Mouse (Mus musculus): ENCODE results near the gene 4833439L19Rik. TPM values are rescaled to one million over a fixed set of nuclear protein-coding genes. Genes with fewer than 3 reads are reported as not detected.
A peak's percentile ranks its signal among the peaks of the same experiment; 100 is the strongest.

The 4833439L19Rik gene
- polyA plus RNA-seq, 1 experiment from 2014 or later: 158 TPM

GRCm38 (mm10) chr13:54520221-54520620, 45.0 kb downstream of the 4833439L19Rik start:
- Histone ChIP-seq H3K4me3 (ENCODE audit: low read length) (no peak overlapping the region), H3K4me2 (replicated peaks; ENCODE audit: low read depth, low read length) (no peak overlapping the region), H3K27ac (ENCODE audit: low read depth, low read length) (no peak overlapping the region), H3K4me1 (ENCODE audit: control insufficient read depth, insufficient read depth, low read length) (no peaks in the 10 kb centered on the region), H3K27me3 (ENCODE audit: control insufficient read depth, insufficient read depth, low read length) (no peaks in the 10 kb centered on the region), H3K36me3 (ENCODE audit: control insufficient read depth, insufficient read depth, low read length) (peaks cover 14% of the 10 kb centered on the region), H3K9ac (ENCODE audit: low read depth, low read length) (no peak overlapping the region), H3K9me3 (ENCODE audit: control insufficient read depth, low read length) (0 out of 2 replicates have a peak, but pooled peaks cover 4% of the 10 kb centered on the region)
- 92% methylated on average over 4 of the region's 4 CpGs for WGBS
- ATAC-seq (ENCODE audit: low FRiP score, low TSS enrichment): no peak

- ATAC-seq (ENCODE audit: low FRiP score, low TSS enrichment): no peak
- no peaks in the 10 kb centered on the region for H3K9me3 ChIP-seq (ENCODE audit: control insufficient read depth, low read length)
- no peak overlapping the region for H3K27ac ChIP-seq (ENCODE audit: low read depth, low read length)
- H3K4me3 ChIP-seq (ENCODE audit: low read length): no peak overlapping the region
- no peak overlapping the region for H3K9ac ChIP-seq (ENCODE audit: low read depth, low read length)
- no peaks in the 10 kb centered on the region for H3K36me3 ChIP-seq (ENCODE audit: control insufficient read depth, insufficient read depth, low read length)
- H3K27me3 ChIP-seq (ENCODE audit: control insufficient read depth, insufficient read depth, low read length): no peaks in the 10 kb centered on the region
- 95% methylated on average over 1 of the region's 1 CpGs for WGBS
- H3K4me2 ChIP-seq (replicated peaks; ENCODE audit: low read depth, low read length): no peak overlapping the region
- H3K4me1 ChIP-seq (ENCODE audit: control insufficient read depth, insufficient read depth, low read length): peaks cover 5% of the 10 kb centered on the region; the same call in 1 of the 2 replicates
Observed at GRCm38 (mm10) chr13:54505920-54506319, 59.3 kb downstream of the 4833439L19Rik start.

- H3K4me3 ChIP-seq (ENCODE audit: low read length): peak overlapping the region; percentile 73
- no peaks in the 10 kb centered on the region for H3K36me3 ChIP-seq (ENCODE audit: control insufficient read depth, insufficient read depth, low read length)
- no peaks in the 10 kb centered on the region for H3K27me3 ChIP-seq (ENCODE audit: control insufficient read depth, insufficient read depth, low read length)
- H3K4me2 ChIP-seq (replicated peaks; ENCODE audit: low read depth, low read length): peak overlapping the region; percentile 66
- no peak for ATAC-seq (ENCODE audit: low FRiP score, low TSS enrichment)
- peak overlapping the region; percentile 83 for H3K9ac ChIP-seq (ENCODE audit: low read depth, low read length)
- no peaks in the 10 kb centered on the region for H3K9me3 ChIP-seq (ENCODE audit: control insufficient read depth, low read length)
- peaks cover 5% of the 10 kb centered on the region; the same call in 1 of the 2 replicates for H3K4me1 ChIP-seq (ENCODE audit: control insufficient read depth, insufficient read depth, low read length)
- no peak overlapping the region for H3K27ac ChIP-seq (ENCODE audit: low read depth, low read length)
- 33% methylated on average over 7 of the region's 7 CpGs for WGBS
Observed at GRCm38 (mm10) chr13:54504611-54505260, 60.5 kb downstream of the 4833439L19Rik start.

GRCm38 (mm10) chr13:54503604-54504521, 61.4 kb downstream of the 4833439L19Rik start, which contains the start of gene Simc1:
Gene Simc1 (plus strand): TSS chr13:54503779.
- peak; percentile 90 for ATAC-seq (ENCODE audit: low FRiP score, low TSS enrichment)
- Histone ChIP-seq H3K27me3 (ENCODE audit: control insufficient read depth, insufficient read depth, low read length) (no peaks in the 10 kb centered on the region), H3K4me1 (ENCODE audit: control insufficient read depth, insufficient read depth, low read length) (peaks cover 5% of the 10 kb centered on the region; the same call in 1 of the 2 replicates), H3K4me2 (replicated peaks; ENCODE audit: low read depth, low read length) (peak within 1 kb of the TSS; percentile 66), H3K27ac (ENCODE audit: low read depth, low read length) (peak within 1 kb of the TSS; percentile 68), H3K36me3 (ENCODE audit: control insufficient read depth, insufficient read depth, low read length) (no peaks in the 10 kb centered on the region), H3K9me3 (ENCODE audit: control insufficient read depth, low read length) (no peaks in the 10 kb centered on the region), H3K9ac (ENCODE audit: low read depth, low read length) (peak within 1 kb of the TSS; percentile 83), H3K4me3 (ENCODE audit: low read length) (peak within 1 kb of the TSS; percentile 73)
- WGBS: under 1% methylated on average over 105 of the region's 105 CpGs

GRCm38 (mm10) chr13:54503278-54503603, 62.0 kb downstream of the 4833439L19Rik start:
- WGBS: 1% methylated on average over 14 of the region's 14 CpGs
- ATAC-seq (ENCODE audit: low FRiP score, low TSS enrichment): peak; percentile 80; the same call in 1 of the 2 replicates
- Histone ChIP-seq H3K4me2 (replicated peaks; ENCODE audit: low read depth, low read length) (peak overlapping the region; percentile 66), H3K27me3 (ENCODE audit: control insufficient read depth, insufficient read depth, low read length) (no peaks in the 10 kb centered on the region), H3K36me3 (ENCODE audit: control insufficient read depth, insufficient read depth, low read length) (no peaks in the 10 kb centered on the region), H3K4me3 (ENCODE audit: low read length) (peak overlapping the region; percentile 73), H3K9me3 (ENCODE audit: control insufficient read depth, low read length) (no peaks in the 10 kb centered on the region), H3K4me1 (ENCODE audit: control insufficient read depth, insufficient read depth, low read length) (peaks cover 5% of the 10 kb centered on the region; the same call in 1 of the 2 replicates), H3K9ac (ENCODE audit: low read depth, low read length) (peak overlapping the region; percentile 83; the same call in 1 of the 2 replicates), H3K27ac (ENCODE audit: low read depth, low read length) (no peak overlapping the region)

- H3K27ac ChIP-seq (ENCODE audit: low read depth, low read length): no peak overlapping the region
- no peaks in the 10 kb centered on the region for H3K9me3 ChIP-seq (ENCODE audit: control insufficient read depth, low read length)
- H3K4me1 ChIP-seq (ENCODE audit: control insufficient read depth, insufficient read depth, low read length): peaks cover 5% of the 10 kb centered on the region; the same call in 1 of the 2 replicates
- 48% methylated on average over 3 of the region's 3 CpGs for WGBS
- H3K4me2 ChIP-seq (replicated peaks; ENCODE audit: low read depth, low read length): no peak overlapping the region
- no peaks in the 10 kb centered on the region for H3K36me3 ChIP-seq (ENCODE audit: control insufficient read depth, insufficient read depth, low read length)
- no peaks in the 10 kb centered on the region for H3K27me3 ChIP-seq (ENCODE audit: control insufficient read depth, insufficient read depth, low read length)
- no peak overlapping the region for H3K9ac ChIP-seq (ENCODE audit: low read depth, low read length)
- ATAC-seq (ENCODE audit: low FRiP score, low TSS enrichment): no peak
- no peak overlapping the region for H3K4me3 ChIP-seq (ENCODE audit: low read length)
Observed at GRCm38 (mm10) chr13:54501957-54502690, 63.1 kb downstream of the 4833439L19Rik start.

GRCm38 (mm10) chr13:54501352-54501751, 63.9 kb downstream of the 4833439L19Rik start:
- Histone ChIP-seq H3K9me3 (ENCODE audit: control insufficient read depth, low read length) (no peaks in the 10 kb centered on the region), H3K4me3 (ENCODE audit: low read length) (no peak overlapping the region), H3K27me3 (ENCODE audit: control insufficient read depth, insufficient read depth, low read length) (no peaks in the 10 kb centered on the region), H3K9ac (ENCODE audit: low read depth, low read length) (no peak overlapping the region), H3K27ac (ENCODE audit: low read depth, low read length) (no peak overlapping the region), H3K4me1 (ENCODE audit: control insufficient read depth, insufficient read depth, low read length) (peaks cover 5% of the 10 kb centered on the region; the same call in 1 of the 2 replicates), H3K36me3 (ENCODE audit: control insufficient read depth, insufficient read depth, low read length) (no peaks in the 10 kb centered on the region), H3K4me2 (replicated peaks; ENCODE audit: low read depth, low read length) (no peak overlapping the region)
- 68% methylated on average over 2 of the region's 2 CpGs for WGBS
- ATAC-seq (ENCODE audit: low FRiP score, low TSS enrichment): no peak
